Mouse (Mus musculus): Measurements from ENCODE around the gene Olfr493. TPM values are rescaled to one million over a fixed set of nuclear protein-coding genes. Genes with fewer than 3 reads are reported as not detected.

Olfr493 gene
- polyA plus RNA-seq (2015; fragmentation: Nextera tagmentation; extraction: Ambion mirVana), result not detected in 2 replicates

DNA sequence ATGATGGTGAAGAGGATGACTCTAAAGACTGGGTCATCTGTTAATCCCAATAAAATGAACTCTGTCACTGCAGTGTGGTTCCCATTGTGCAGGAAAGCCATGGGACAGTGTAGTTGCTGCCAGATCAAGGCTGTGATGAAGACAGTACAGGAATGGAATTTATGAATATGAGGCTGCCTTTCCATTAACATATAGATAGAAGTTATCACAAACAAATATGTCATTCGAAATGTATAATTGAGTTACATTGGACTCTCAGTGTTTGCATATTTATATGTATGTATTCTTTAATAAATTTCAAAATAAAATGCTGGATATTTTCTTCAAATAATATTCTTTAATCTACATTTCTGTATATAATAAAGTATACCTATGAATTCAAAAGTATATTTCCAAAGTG is at the start of gene Olfr493:
TSS of gene Olfr493 (minus strand) at position 101 of the 400 bp plus-strand sequence.
- 78% methylated on average over 1 of the region's 1 CpGs for WGBS
- ATAC-seq, result no peak
- Histone ChIP-seq H3K4me3 (ENCODE audit: low read depth, low read length) (no peak within 1 kb of the TSS), H3K4me1 (ENCODE audit: control insufficient read depth, insufficient read depth, low read length) (no peaks in the 10 kb centered on the region), H3K27ac (ENCODE audit: low read length) (no peak within 1 kb of the TSS), H3K4me2 (ENCODE audit: low read length) (no peak within 1 kb of the TSS), H3K27me3 (ENCODE audit: control insufficient read depth, insufficient read depth, low read depth, low read length) (no peaks in the 10 kb centered on the region), H3K9me3 (replicated peaks; ENCODE audit: control insufficient read depth, low read length, poor library complexity, severe bottlenecking) (no peaks in the 10 kb centered on the region), H3K36me3 (ENCODE audit: control insufficient read depth, insufficient read depth, low read length) (no peaks in the 10 kb centered on the region), H3K9ac (ENCODE audit: low read depth, low read length) (no peak within 1 kb of the TSS)

DNA sequence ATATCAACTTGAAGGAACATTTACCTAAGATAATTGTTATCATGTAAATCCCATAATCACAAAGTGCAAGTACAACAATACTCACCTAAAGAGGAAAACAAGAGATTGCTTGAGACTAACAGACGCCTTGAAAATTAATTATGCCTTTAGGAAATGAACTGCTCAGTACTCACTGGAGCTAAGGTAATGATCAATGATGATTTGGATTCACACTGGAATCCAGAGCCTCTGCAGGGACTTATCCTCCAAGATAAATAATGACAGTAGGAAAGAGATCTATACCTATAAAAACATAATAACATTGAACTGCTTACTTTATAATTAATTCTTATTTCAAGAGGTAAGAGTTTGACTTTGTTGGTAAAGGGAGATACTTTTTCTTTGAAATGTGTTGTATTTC is 46.1 kb upstream of the Olfr493 start, which contains the start of gene Olfr495:
TSS of gene Olfr495 (plus strand) at position 301 of the 400 bp plus-strand sequence.
- Histone ChIP-seq H3K36me3 (ENCODE audit: control insufficient read depth, insufficient read depth, low read length) (no peaks in the 10 kb centered on the region), H3K4me3 (ENCODE audit: low read depth, low read length) (no peak within 1 kb of the TSS), H3K4me1 (ENCODE audit: control insufficient read depth, insufficient read depth, low read length) (no peaks in the 10 kb centered on the region), H3K9me3 (replicated peaks; ENCODE audit: control insufficient read depth, low read length, poor library complexity, severe bottlenecking) (no peaks in the 10 kb centered on the region), H3K4me2 (ENCODE audit: low read length) (no peak within 1 kb of the TSS), H3K9ac (ENCODE audit: low read depth, low read length) (no peak within 1 kb of the TSS), H3K27me3 (ENCODE audit: control insufficient read depth, insufficient read depth, low read depth, low read length) (no peaks in the 10 kb centered on the region), H3K27ac (ENCODE audit: low read length) (no peak within 1 kb of the TSS)
- WGBS, result 79% methylated on average over 1 of the region's 1 CpGs
- ATAC-seq, result no peak

DNA sequence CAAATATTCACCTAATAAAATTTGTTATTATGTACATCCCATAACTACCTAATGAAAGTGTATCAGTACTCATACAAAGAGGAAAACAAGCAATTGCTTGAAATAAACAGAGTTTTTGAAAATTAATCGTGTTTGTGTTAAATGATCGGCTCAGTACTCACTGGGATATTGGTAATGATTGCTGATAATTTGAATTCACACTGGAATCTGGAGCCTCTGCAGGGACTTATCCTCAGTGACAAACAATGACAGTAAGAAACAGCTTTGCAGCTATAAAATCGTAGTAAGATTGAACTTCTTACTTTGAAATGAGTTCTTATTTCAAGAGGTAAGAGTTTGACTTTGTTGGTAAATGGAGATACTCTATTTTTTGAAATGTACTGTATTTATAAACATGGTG is 18.3 kb upstream of the Olfr493 start, which contains the start of gene Olfr494:
TSS of gene Olfr494 (plus strand) at position 301 of the 400 bp plus-strand sequence.
- WGBS, result 79% methylated on average over 3 of the region's 3 CpGs

DNA sequence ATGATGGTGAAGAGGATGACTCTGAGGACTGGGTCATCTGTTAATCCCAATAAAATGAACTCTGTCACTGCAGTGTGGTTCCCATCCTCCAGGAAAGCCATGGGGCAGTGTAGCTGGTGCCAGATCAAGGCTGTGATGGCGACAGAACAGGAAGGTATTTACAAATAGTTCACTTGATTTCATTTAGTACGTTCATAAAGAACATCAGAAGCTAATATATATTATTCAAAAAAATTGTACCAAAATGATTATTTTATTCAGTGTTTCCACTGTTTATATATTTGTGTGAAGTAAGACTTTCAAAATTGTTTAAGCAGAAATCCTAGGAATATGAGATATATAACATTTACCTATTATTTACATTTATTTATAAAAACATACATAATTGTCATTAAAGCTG is 23.2 kb downstream of the Olfr493 start, which contains the start of gene Olfr492:
TSS of gene Olfr492 (minus strand) at position 101 of the 400 bp plus-strand sequence.
- WGBS, result 85% methylated on average over 2 of the region's 2 CpGs
- Histone ChIP-seq H3K27ac (ENCODE audit: low read length) (no peak within 1 kb of the TSS), H3K9me3 (replicated peaks; ENCODE audit: control insufficient read depth, low read length, poor library complexity, severe bottlenecking) (no peaks in the 10 kb centered on the region), H3K4me2 (ENCODE audit: low read length) (no peak within 1 kb of the TSS), H3K9ac (ENCODE audit: low read depth, low read length) (no peak within 1 kb of the TSS), H3K4me3 (ENCODE audit: low read depth, low read length) (no peak within 1 kb of the TSS), H3K4me1 (ENCODE audit: control insufficient read depth, insufficient read depth, low read length) (no peaks in the 10 kb centered on the region), H3K27me3 (ENCODE audit: control insufficient read depth, insufficient read depth, low read depth, low read length) (no peaks in the 10 kb centered on the region), H3K36me3 (ENCODE audit: control insufficient read depth, insufficient read depth, low read length) (no peaks in the 10 kb centered on the region)
- ATAC-seq, result no peak

More for the DNA sequence above, 18.3 kb upstream of the Olfr493 start, which contains the start of gene Olfr494:
- Histone ChIP-seq H3K4me3 (ENCODE audit: low read depth, low read length) (no peak within 1 kb of the TSS), H3K9ac (ENCODE audit: low read depth, low read length) (no peak within 1 kb of the TSS), H3K27ac (ENCODE audit: low read length) (no peak within 1 kb of the TSS), H3K36me3 (ENCODE audit: control insufficient read depth, insufficient read depth, low read length) (no peaks in the 10 kb centered on the region), H3K4me1 (ENCODE audit: control insufficient read depth, insufficient read depth, low read length) (no peaks in the 10 kb centered on the region), H3K9me3 (replicated peaks; ENCODE audit: control insufficient read depth, low read length, poor library complexity, severe bottlenecking) (no peaks in the 10 kb centered on the region), H3K27me3 (ENCODE audit: control insufficient read depth, insufficient read depth, low read depth, low read length) (no peaks in the 10 kb centered on the region), H3K4me2 (ENCODE audit: low read length) (no peak within 1 kb of the TSS)
- no peak for ATAC-seq

DNA sequence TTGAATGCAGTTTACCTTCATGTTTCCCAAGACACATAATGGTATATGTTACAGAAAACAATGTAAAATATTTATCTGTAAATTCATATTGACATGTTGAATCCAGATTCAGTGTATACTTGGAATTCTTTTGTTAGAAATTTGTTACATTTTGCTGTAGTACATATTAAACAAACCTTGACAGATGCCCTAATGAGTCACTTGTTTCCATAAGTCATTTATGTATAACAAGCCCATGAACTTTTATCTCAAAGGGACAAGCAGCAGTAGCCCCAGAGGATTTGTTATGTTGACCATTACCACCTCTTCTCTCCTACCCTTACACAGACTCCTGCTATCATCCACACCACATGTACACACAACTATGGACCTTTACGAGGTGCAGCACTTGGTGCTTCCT is 33.6 kb downstream of the Olfr493 start, which contains the start of gene Olfr491:
TSS of gene Olfr491 (plus strand) at position 301 of the 400 bp plus-strand sequence.
- no peaks in the 10 kb centered on the region for H3K9me3 ChIP-seq (replicated peaks; ENCODE audit: control insufficient read depth, low read length, poor library complexity, severe bottlenecking)
- no peak within 1 kb of the TSS for H3K27ac ChIP-seq (ENCODE audit: low read length)
- H3K4me1 ChIP-seq (ENCODE audit: control insufficient read depth, insufficient read depth, low read length), result no peaks in the 10 kb centered on the region
- H3K4me3 ChIP-seq (ENCODE audit: low read depth, low read length), result no peak within 1 kb of the TSS
- no peaks in the 10 kb centered on the region for H3K27me3 ChIP-seq (ENCODE audit: control insufficient read depth, insufficient read depth, low read depth, low read length)
- no peaks in the 10 kb centered on the region for H3K36me3 ChIP-seq (ENCODE audit: control insufficient read depth, insufficient read depth, low read length)
- H3K4me2 ChIP-seq (ENCODE audit: low read length), result no peak within 1 kb of the TSS
- WGBS, result 44% methylated on average over 1 of the region's 1 CpGs
- H3K9ac ChIP-seq (ENCODE audit: low read depth, low read length), result no peak within 1 kb of the TSS
- ATAC-seq, result no peak

Other genes starting within 250 kb of the Olfr493 start
- 0.08 and 0.10 TPM in 2 replicates for gene Olfr482, start 249.4 kb downstream of the Olfr493 start, polyA plus RNA-seq (2015; fragmentation: Nextera tagmentation; extraction: Ambion mirVana)
- not detected in 2 replicates for gene Olfr483, start 246.1 kb downstream of the Olfr493 start, polyA plus RNA-seq (2015; fragmentation: Nextera tagmentation; extraction: Ambion mirVana)
- not detected in 2 replicates for gene Olfr484, start 219.5 kb downstream of the Olfr493 start, polyA plus RNA-seq (2015; fragmentation: Nextera tagmentation; extraction: Ambion mirVana)
- not detected in 2 replicates for gene Olfr485, start 187.1 kb downstream of the Olfr493 start, polyA plus RNA-seq (2015; fragmentation: Nextera tagmentation; extraction: Ambion mirVana)
- not detected in 2 replicates for gene Olfr486, start 174.2 kb downstream of the Olfr493 start, polyA plus RNA-seq (2015; fragmentation: Nextera tagmentation; extraction: Ambion mirVana)
- gene Olfr487, start 132.3 kb downstream of the Olfr493 start, polyA plus RNA-seq (2015; fragmentation: Nextera tagmentation; extraction: Ambion mirVana), result not detected in 2 replicates
- gene Olfr488, start 88.6 kb downstream of the Olfr493 start, polyA plus RNA-seq (2015; fragmentation: Nextera tagmentation; extraction: Ambion mirVana), result not detected in 2 replicates
- not detected in 2 replicates for gene Olfr490, start 58.0 kb downstream of the Olfr493 start, polyA plus RNA-seq (2015; fragmentation: Nextera tagmentation; extraction: Ambion mirVana)
- gene Olfr491, start 33.5 kb downstream of the Olfr493 start, polyA plus RNA-seq (2015; fragmentation: Nextera tagmentation; extraction: Ambion mirVana), result not detected in 2 replicates
- gene Olfr492, start 23.3 kb downstream of the Olfr493 start, polyA plus RNA-seq (2015; fragmentation: Nextera tagmentation; extraction: Ambion mirVana), result not detected in 2 replicates
- not detected in 2 replicates for gene Olfr494, start 18.4 kb upstream of the Olfr493 start, polyA plus RNA-seq (2015; fragmentation: Nextera tagmentation; extraction: Ambion mirVana)
- not detected in 2 replicates for gene Olfr495, start 46.2 kb upstream of the Olfr493 start, polyA plus RNA-seq (2015; fragmentation: Nextera tagmentation; extraction: Ambion mirVana)
- gene Olfr497, start 73.4 kb upstream of the Olfr493 start, polyA plus RNA-seq (2015; fragmentation: Nextera tagmentation; extraction: Ambion mirVana), result not detected in 2 replicates
- not detected in 2 replicates for gene Olfr498, start 118.3 kb upstream of the Olfr493 start, polyA plus RNA-seq (2015; fragmentation: Nextera tagmentation; extraction: Ambion mirVana)
- not detected in 2 replicates for gene Olfr502, start 178.1 kb upstream of the Olfr493 start, polyA plus RNA-seq (2015; fragmentation: Nextera tagmentation; extraction: Ambion mirVana)
- gene Olfr503, start 197.5 kb upstream of the Olfr493 start, polyA plus RNA-seq (2015; fragmentation: Nextera tagmentation; extraction: Ambion mirVana), result not detected in 2 replicates
- gene Olfr504, start 218.8 kb upstream of the Olfr493 start, polyA plus RNA-seq (2015; fragmentation: Nextera tagmentation; extraction: Ambion mirVana), result not detected in 2 replicates